Mouse (Mus musculus) olfactory bulb, adult 2 months (tissue): Measurements from ENCODE around the gene Olfr613.

Source experiments
- CTCF ChIP-seq: fragments of 200-500 bp; IDR thresholded peaks from 2 replicates; pipeline ENCODE4 v1.5.1; 2012; ENCODE audit warnings: low read depth, mild to moderate bottlenecking, low read length, moderate library complexity; ENCODE audit not compliant: insufficient read depth
- POLR2A ChIP-seq: fragments of 200-500 bp; IDR thresholded peaks from 2 replicates; pipeline ENCODE4 v1.6.1; 2012; ENCODE audit warnings: mild to moderate bottlenecking, low read depth, low read length, moderate library complexity; ENCODE audit not compliant: insufficient read depth

DNA sequence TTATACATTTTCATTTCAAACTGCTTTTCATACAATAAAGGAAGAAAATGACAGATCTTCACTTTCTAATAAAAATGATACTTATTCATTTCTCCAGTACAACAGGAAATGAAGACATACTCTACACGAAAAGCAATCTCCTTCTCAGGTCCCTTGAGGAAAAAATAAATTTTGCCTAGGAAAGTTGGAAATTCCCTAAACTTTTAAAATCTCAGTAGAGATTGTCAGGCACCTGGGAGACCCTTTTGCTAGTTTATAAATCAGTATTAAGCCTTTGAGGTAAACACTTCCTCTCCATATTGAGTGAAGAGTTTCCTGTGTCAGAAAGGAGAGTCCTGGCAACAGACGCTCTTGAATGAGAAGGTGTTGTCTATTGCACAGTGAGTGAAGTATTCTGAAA lies at the start of gene Olfr613:
- TF ChIP-seq POLR2A (no peak), CTCF (no peak)
